Mouse (Mus musculus) ES-E14 (cell line): ENCODE results near the gene Gm16181. TPM values are rescaled to one million over a fixed set of nuclear protein-coding genes. Genes with fewer than 3 reads are reported as not detected.
A peak's percentile ranks its signal among the peaks of the same experiment; 100 is the strongest.

Experiments
- DNase-seq: peaks from one replicate; pipeline ENCODE4 v3.0.0-alpha.2; 2013; ENCODE audit warnings: low read depth, low spot score
- H3K27ac ChIP-seq: 2 replicates; pipeline ENCODE4 v1.5.1; 2012; ENCODE audit warnings: low read depth, mild to moderate bottlenecking, low read length, moderate library complexity, mixed read lengths; ENCODE audit not compliant: poor library complexity, insufficient read depth, severe bottlenecking
- H3K36me3 ChIP-seq: 2 replicates; pipeline ENCODE4 v1.6.1; 2012; ENCODE audit warnings: mild to moderate bottlenecking, low read length, moderate library complexity, mixed read lengths; ENCODE audit not compliant: control insufficient read depth, poor library complexity, insufficient read depth, severe bottlenecking
- H3K4me1 ChIP-seq, 2 experiments: fragments of 150-350 bp in 1 of 2; sonication (generic) in 1 of 2; 2 replicates each; pipeline ENCODE4 v1.6.1; 2012; ENCODE audit warnings: low read length in 2 of 2, mild to moderate bottlenecking in 1 of 2, mixed read lengths in 1 of 2; ENCODE audit not compliant: control insufficient read depth in 2 of 2, insufficient read depth in 2 of 2, poor library complexity in 1 of 2
- H3K4me3 ChIP-seq, 2 experiments: fragments of 150-350 bp in 1 of 2; sonication (generic) in 1 of 2; 2 replicates each; pipeline ENCODE4 v1.5.1; 2012; ENCODE audit warnings: low read length in 2 of 2, low read depth in 1 of 2, mild to moderate bottlenecking in 1 of 2, mixed read lengths in 1 of 2; ENCODE audit not compliant: insufficient read depth in 1 of 2, poor library complexity in 1 of 2, severe bottlenecking in 1 of 2
- H3K9ac ChIP-seq: 2 replicates; pipeline ENCODE4 v1.6.1; 2012; ENCODE audit warnings: low read depth, mild to moderate bottlenecking, low read length, mixed read lengths; ENCODE audit not compliant: poor library complexity, insufficient read depth, severe bottlenecking
- H3K9me3 ChIP-seq: fragments of 150-350 bp; sonication (generic); 2 replicates; pipeline ENCODE4 v1.6.1; 2012; ENCODE audit warnings: low read depth, mild to moderate bottlenecking, low read length; ENCODE audit not compliant: control insufficient read depth, insufficient read depth
- CHD2 ChIP-seq: IDR thresholded peaks from 2 replicates; pipeline ENCODE4 v1.6.1; 2014; ENCODE audit warnings: mild to moderate bottlenecking, low read depth, low read length, inconsistent platforms
- HCFC1 ChIP-seq: IDR thresholded peaks from 2 replicates; pipeline ENCODE4 v1.6.1; 2012; ENCODE audit warnings: low read length, inconsistent platforms, borderline replicate concordance; ENCODE audit not compliant: insufficient read depth
- MAFK ChIP-seq: IDR thresholded peaks from 2 replicates; pipeline ENCODE4 v1.6.1; 2014; ENCODE audit warnings: mild to moderate bottlenecking, low read depth, low read length, inconsistent platforms; ENCODE audit not compliant: insufficient read depth
- ZC3H11A ChIP-seq: IDR thresholded peaks from 2 replicates; pipeline ENCODE4 v1.6.1; 2012; ENCODE audit warnings: low read depth, mild to moderate bottlenecking, inconsistent platforms, low read length, borderline replicate concordance
- ZNF384 ChIP-seq: IDR thresholded peaks from 2 replicates; pipeline ENCODE4 v1.6.1; 2012; ENCODE audit warnings: low read depth, low read length, inconsistent platforms
- in situ Hi-C, 2 experiments: fragments of 600-800 bp; cut with MboI; formaldehyde crosslinking; loops; one replicate each; pipeline ENCODE4 v1.15.1; 2025; ENCODE audit warnings: low sequenced_read_pairs in 2 of 2, inconsistent platforms in 1 of 2; ENCODE audit not compliant: unreplicated experiment in 2 of 2
- total RNA-seq: library from RNA; depleted of rRNA; stranded (reverse); fragments of 300-350 nt; gene quantifications from 2 replicates; pipeline ENCODE4 v1.2.3, GENCODE M21; 2012

Gm16181 gene
- total RNA-seq, 1 experiment = not detected

DNA sequence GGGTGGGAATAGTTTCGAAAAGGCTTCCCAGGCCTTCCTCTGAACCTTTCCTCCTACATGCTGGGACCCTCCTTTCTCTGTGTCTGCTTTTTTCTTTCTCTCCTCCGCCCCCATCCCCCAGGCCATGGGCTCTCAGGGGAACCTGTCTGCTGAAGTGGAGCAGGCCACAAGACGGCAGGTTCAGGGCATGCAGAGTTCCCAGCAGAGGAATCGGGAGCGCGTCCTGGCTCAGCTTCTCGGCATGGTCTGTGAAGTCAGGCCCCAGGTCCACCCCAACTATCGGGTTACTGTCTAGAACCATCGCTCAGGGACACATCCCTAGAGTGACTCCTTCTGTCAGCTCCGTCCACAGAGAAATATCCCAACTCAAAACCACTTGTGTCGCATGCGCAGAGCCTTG, 16.9 kb downstream of the Gm16181 start:
- no peaks in the 10 kb centered on the region; a peak in 1 of 4 replicates for H3K4me1 ChIP-seq
- in situ Hi-C loops = no loop called here

DNA sequence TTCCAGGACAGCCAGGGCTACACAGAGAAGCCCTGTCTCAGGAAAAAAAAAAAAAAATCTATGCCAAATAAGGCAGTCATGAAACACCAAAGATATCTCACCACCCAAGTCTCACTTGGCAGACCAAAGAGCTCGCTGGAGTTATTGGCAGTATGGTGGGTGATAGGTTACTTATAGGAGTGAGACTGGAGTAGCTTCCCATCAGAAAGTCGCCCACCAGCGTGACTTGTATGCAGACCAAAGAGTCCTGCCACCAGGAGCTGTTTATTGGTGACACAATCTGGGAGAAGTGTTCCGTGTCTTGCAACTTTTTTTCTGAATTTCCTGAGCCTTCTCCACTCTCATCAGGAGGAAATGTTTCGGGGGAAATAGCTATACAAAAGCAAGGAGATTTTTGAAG, 19.1 kb downstream of the Gm16181 start:
- DNase-seq = no peak
- H3K27ac ChIP-seq = no peak overlapping the region
- in situ Hi-C loops = no loop called here
- peaks cover 23% of the 10 kb centered on the region for H3K36me3 ChIP-seq
- H3K4me1 ChIP-seq = peaks cover 10 to 11% of the 10 kb centered on the region in 2 experiments; a peak in 2 of 4 replicates
- no peaks in the 10 kb centered on the region for H3K9me3 ChIP-seq
- no peak for TF ChIP-seq HCFC1
- TF ChIP-seq ZC3H11A = no peak
- no peak for TF ChIP-seq ZNF384
- no peak for TF ChIP-seq MAFK
- no peak for TF ChIP-seq CHD2
- no peak overlapping the region for H3K9ac ChIP-seq
- no peak overlapping the region for H3K4me3 ChIP-seq

More for the DNA sequence above, 16.9 kb downstream of the Gm16181 start:
- no peak for TF ChIP-seq ZC3H11A
- no peak for TF ChIP-seq HCFC1
- no peak for TF ChIP-seq MAFK
- no peak for TF ChIP-seq CHD2
- no peak for TF ChIP-seq ZNF384
- Histone ChIP-seq H3K9ac (no peak overlapping the region), H3K9me3 (no peaks in the 10 kb centered on the region), H3K4me3 (no peak overlapping the region), H3K27ac (no peak overlapping the region), H3K36me3 (peaks cover 1% of the 10 kb centered on the region; the same call in 1 of the 2 replicates)
- no peak for DNase-seq

DNA sequence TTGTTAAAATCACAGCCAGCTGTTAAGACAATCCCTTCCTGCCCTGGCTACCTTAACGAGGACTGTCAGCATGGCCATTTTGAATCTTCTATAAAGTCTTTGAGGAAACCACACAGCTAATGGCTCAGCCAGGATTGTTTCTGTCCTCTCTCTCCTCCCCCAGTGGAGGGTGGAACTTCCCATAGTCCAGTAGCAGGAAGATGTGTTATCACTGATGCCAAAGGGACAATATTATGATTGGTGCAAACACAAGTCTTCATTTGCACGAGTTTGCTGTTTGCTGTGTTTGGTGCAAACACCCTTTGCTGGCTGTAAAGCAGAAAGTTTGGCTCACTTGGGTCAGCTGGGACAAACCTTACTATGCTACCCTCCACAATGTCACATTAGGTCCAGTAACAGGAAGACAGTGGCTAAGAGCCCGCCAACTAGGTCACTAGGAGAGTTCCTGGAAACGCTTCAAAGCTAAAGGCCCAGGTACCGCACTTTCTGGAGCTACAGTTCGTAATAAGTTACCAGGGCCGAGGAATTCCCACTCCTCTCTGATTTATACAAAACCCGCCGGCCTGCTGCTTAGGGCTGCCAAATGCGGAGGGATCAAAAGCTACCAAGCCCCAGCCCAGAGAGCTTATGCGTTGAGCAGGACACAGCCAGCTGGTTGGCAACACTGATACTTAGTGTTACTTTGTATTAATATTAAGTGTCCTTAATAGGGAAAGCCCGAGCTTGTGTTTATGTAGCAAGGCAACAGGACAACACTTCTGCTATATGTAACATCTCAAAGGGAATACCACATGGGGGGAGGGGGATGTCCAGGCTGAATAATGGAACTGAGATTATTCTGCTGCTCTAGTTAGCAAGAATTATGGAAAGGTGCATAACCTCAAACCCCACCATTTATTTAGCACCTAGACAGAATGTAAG, 20.0 kb downstream of the Gm16181 start:
- TF ChIP-seq MAFK (no peak), CHD2 (0 out of 2 replicates have a peak, but pooled peaks have one; percentile 41)
- Histone ChIP-seq H3K4me3 (peak overlapping the region; percentile 95 to 96), H3K27ac (no peak overlapping the region; the same call in 1 of the 2 replicates), H3K36me3 (peaks cover 32% of the 10 kb centered on the region), H3K9me3 (no peaks in the 10 kb centered on the region), H3K4me1 (peaks cover 10 to 12% of the 10 kb centered on the region in 2 experiments; a peak in 2 of 4 replicates), H3K9ac (peak overlapping the region; percentile 70)
- in situ Hi-C loops = no loop called here
- no peak for DNase-seq

DNA sequence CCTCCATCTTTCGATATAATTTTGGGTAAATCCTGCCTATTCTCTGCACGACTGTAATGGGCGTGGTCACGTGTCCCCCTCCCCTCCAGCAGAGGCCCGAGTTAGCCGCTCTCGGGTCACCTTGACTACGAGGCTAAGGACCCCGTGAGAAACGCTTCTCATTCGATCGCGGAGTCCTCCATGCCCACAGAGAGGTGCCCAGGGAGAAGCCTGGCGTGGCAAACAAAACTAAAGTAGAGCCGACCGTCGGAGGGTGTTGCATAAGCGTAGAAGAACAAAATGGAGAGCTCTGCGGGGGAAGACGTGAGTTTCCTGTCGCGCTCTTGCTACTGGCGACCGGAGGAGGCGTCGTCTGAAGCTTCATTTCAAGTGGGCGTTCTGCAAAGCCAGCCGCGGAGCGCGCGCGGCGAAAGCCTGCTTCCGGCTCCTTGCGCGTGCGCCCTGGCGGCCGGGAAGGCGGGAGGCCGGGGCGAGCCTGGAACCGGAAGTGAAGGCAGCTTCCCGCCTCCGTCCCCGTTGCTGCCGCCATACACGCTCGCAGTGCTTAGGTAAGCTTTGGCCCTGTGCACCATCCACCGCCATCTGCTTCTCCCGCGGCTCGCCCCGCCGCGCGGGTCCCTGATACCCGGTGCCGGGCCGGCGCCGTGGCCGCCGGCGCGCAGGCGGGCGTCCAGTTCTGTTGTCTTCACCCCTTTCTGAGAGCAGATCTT, 20.8 kb downstream of the Gm16181 start, which contains the start of gene Ddx39b:
Gene Ddx39b, plus strand, starts transcription at position 442 of the 710 bp plus-strand sequence.
- DNase-seq = peak; percentile 91
- H3K36me3 ChIP-seq = peaks cover 39% of the 10 kb centered on the region
- peak within 1 kb of the TSS; percentile 100 for H3K9ac ChIP-seq
- H3K4me3 ChIP-seq = peak within 1 kb of the TSS; percentile 95 to 96
- H3K27ac ChIP-seq = peak within 1 kb of the TSS; percentile 93
- H3K9me3 ChIP-seq = no peaks in the 10 kb centered on the region
- peaks cover 10 to 18% of the 10 kb centered on the region in 2 experiments; a peak in 2 of 4 replicates for H3K4me1 ChIP-seq
- TF ChIP-seq ZNF384 (no peak), HCFC1 (peak; percentile 49; the same call in 1 of the 2 replicates), CHD2 (no peak), MAFK (no peak), ZC3H11A (no peak)
- in situ Hi-C loops = no loop called here
